Mouse (Mus musculus) ovary, adult 18-20 months (tissue): Measurements from ENCODE around the gene Skp2.
A peak's percentile ranks its signal among the peaks of the same experiment; 100 is the strongest.

Source experiments
- DNase-seq: peaks from one replicate; pipeline ENCODE4 v3.0.0; 2022; ENCODE audit warnings: low spot score, mixed read lengths

Skp2 gene

DNA sequence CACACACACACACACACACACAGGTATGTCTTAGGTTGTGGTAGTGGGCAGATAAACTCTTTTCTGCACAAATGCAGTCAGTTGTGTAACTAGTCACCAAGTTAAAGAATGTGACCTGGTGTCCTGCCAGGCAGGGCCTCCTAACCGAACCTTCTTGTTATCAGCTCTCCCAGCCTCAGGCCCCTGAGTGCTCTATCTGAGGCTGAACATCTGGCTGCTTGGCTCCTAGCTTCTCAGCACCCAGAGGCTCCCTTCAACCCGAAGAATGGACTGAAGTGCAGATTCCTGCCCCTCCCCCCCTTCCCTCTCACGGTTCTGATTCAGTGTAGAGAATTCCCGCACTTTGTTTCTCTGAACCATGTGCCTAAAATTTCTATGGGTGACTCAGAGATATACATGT, 80.6 kb downstream of the Skp2 start:
- DNase-seq = peak; percentile 26

DNA sequence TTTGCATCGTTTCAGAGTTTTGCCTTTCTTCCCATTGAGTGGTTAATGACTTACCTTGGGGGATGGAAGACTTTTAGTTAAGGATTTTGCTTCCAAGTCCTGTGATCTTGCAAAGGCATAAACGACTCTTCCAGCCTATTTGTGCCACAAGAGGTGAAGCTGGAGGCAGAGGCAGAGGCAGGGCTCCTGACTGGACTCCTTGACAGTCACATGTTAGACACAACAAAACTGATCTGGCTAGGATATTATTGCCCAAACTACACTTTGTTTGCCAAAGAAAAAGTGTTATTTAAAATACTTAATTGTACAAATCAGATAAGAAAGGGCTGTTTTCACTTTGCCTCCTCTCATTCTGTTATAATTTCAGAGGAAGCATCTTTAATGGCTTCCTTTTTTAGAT, 81.1 kb downstream of the Skp2 start:
- DNase-seq = no peak

DNA sequence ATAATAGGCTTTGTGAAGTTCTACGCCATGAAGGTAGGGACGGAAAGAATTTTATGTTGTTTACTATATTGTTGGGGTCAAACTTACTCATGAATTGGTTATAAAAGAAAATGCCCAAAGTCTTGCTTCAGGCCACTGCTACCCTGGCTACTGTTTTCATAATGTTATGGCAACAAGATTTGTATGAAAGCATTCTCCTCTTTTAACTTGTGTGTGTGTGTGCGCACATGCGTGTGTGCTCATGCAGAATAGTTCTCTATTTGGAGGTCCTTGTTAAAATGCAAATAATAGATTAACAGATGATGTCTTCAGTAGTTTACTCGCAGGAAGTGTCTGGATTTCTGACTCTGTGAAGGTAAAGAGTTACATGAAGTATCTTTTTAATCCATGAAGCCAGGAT, 81.5 kb downstream of the Skp2 start:
- no peak for DNase-seq

DNA sequence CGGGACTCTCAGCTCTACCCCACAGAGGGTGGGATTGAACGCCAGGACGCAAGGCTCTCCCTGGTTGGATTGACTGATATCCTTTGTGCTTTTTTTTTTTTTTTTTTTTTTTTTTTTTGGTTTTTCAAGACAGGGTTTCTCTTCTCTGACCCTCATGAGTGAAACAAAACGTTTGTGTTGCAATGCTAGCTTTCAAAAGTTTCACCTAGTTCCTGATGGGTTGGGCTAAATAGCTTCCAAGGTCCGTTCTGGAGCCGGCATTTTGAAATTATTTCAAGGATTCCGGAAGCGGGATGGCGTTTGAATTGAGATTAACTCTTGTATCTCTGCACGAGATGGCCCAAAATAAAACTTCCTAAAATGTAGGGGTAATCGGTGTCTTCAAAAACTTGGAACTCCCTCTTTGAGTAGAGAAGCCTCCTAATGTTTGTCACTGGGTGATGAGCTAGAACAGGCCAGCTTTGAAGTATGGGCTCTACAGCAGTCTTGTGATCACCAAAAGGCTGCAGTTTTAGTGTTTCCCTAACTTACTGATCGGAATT, 82.1 kb downstream of the Skp2 start:
- no peak for DNase-seq

DNA sequence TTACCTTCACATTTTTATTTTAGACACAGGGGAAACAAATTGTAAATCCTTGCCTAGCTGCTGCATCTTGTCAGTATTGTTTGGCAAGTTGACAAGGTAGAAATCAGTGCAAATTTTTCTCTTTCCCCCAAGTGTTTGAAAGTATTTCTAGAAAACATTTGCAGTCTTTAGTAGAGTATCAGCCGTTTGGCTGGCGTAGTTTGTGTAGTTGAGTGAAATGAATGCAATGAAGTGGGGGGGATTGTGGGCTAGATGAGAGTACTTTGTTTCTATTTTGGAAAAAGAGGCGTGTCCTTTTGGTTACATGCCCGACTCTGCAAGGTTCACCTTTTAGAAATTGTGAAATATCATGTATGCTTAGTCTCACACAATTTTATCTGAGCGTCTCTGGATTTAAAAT, 82.6 kb downstream of the Skp2 start:
- no peak for DNase-seq

DNA sequence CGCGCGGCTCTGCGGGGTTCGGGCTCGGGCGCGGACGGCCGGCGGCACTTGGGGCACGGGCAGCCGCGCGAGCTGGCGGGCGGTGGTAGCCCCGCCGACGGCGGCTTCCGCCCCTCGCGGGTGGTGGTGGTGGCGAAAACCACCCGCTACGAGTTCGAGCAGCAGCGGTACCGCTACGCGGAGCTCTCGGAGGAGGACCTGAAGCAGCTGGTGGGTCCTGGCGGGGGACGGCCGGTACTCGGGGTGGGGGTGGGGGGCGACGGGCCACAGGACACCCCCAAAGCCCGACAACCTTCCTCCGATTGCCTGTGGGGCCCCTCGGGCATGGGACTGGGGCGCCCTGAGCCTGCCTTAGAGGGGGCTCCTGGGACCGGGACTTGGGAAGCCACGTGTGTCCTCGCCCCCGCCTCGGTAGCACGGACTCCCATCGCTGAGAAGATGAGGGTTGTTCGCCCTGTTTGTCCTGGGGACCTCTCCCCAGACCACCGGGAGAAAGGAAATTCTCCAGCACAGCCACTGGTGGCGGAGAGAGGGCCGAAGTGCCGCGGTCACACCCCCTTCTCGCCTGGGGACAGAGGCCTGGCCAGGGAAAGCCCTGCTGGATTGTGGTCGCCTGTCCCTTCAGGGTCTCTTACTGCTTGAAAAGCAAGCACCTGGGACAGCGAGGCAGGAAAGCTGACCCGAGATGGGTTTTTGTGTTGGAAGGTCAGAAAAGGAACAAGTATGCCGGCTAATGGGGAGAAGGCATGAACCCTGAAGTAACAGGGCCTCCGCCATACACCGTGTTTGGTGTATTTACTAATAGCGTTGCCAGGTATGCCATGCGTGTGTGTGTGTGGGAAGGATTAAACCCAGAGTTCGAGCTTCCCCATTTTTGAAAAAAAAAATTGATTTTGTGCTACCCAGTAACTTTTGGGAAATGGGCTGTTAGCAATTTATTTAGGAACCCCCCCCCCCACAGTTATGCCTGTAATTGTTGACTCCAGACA, 83.4 kb downstream of the Skp2 start:
- peak; percentile 20 for DNase-seq

DNA sequence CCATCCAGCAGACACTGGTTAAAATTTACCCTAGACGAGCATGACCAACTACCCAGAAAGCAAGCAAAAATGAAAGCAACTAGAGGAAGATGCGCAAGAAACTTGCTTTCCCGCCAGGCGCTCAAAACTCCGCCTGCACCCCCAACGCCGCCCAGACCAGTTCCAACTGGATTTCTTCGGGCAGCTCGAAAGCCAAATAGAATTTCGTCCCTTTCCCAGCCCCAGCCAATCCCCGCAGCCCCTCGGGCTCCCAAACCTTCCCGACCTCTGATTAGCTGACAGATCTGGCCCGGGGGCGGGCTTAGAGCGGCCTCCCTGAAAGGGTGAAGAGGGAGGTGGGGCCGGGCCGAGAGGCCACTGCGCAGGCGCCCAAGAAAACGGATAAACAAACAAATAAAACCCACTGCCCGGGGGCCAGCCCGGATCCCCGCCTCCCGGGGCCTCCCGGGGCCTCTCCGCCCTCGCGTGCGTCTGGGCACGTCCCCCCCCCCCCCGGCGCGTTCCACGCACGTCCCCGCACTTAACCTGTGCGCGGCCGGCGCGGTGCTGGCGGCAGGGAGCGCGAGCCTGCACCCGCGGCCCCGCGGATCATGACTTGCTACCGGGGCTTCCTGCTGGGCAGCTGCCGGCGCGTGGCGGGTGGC, 84.2 kb downstream of the Skp2 start, which contains the start of gene Nadk2:
Nadk2 (plus strand) TSS at position 349 of the 644 bp plus-strand sequence.
- peak; percentile 99 for DNase-seq

DNA sequence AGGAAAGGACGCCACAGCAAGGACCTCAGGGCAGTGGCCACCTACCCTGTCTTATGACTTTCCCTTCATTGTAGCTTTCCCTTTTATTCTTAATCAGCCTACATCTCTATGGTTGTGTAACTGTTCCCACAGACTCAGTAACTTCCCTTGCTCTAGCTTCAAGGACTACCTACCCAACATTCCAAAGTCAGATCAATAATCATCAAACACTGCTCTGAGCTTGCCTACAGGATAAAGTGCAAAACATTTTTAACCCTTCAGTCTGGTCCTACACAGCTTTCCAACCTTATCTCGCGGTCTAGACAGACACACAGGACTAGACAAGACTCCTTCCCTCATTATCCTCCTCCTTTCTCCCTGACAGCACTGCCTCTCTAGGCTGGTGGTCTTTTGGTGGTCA, 84.9 kb downstream of the Skp2 start:
- no peak for DNase-seq

DNA sequence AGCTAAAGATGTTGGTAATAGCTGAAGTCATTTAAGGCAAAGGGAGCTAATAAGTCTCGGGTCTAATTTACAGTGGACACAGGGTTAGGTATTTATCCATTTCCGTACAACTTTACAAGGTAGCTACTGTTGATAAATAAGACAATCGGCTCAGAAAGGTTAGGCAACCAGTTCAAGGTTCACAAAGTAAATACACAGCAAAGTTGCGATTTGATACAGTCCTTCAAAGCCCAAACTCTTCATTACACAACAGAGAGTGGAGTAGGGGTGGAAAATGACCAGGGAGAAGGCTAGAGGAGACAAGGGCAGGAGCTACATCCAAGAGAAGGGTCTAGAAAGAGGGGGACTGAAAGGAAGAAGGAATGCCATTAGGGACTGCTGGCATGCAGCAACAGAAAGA, 86.3 kb downstream of the Skp2 start:
- no peak for DNase-seq
